Mouse (Mus musculus): ENCODE measurements around the gene Hscb. TPM values are rescaled to one million over a fixed set of nuclear protein-coding genes. Genes with fewer than 3 reads are reported as not detected.

The Hscb gene
- total RNA-seq, 1 experiment from 2014 or later = 17.2 TPM

GRCm38 (mm10) chr5:110797696-110798095, 41.9 kb downstream of the Hscb start:
- ATAC-seq (replicated peaks; ENCODE audit: insufficient number of reproducible peaks, low FRiP score, low TSS enrichment, poor library complexity, severe bottlenecking) = no peak

- no peak for ATAC-seq (replicated peaks; ENCODE audit: insufficient number of reproducible peaks, low FRiP score, low TSS enrichment, poor library complexity, severe bottlenecking)
Measured at GRCm38 (mm10) chr5:110794363-110794762, 45.2 kb downstream of the Hscb start.

GRCm38 (mm10) chr5:110788684-110789083, 50.9 kb downstream of the Hscb start:
- no peak for ATAC-seq (replicated peaks; ENCODE audit: insufficient number of reproducible peaks, low FRiP score, low TSS enrichment, poor library complexity, severe bottlenecking)

- no peak for ATAC-seq (replicated peaks; ENCODE audit: insufficient number of reproducible peaks, low FRiP score, low TSS enrichment, poor library complexity, severe bottlenecking)
Measured at GRCm38 (mm10) chr5:110786081-110786835, 53.3 kb downstream of the Hscb start.

DNA sequence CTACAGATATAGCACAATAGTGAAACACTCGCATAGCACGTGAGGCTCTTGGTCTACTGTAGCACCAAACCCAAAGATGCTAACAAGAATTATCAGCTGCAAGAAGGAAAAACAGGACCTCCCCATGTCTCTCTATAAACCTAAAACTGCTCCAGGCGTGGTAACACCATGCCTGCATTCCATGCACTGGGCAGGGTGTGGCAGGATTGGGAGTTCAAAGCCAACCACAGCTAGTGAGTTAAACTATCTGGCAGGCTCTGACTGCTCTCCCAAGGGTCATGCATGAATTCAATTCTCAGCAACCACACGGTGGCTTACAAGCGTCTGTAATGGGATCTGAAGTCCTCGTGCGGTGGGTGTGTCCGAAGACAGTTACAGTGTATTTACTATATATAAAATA, 56.4 kb downstream of the Hscb start:
- no peak for ATAC-seq (replicated peaks; ENCODE audit: insufficient number of reproducible peaks, low FRiP score, low TSS enrichment, poor library complexity, severe bottlenecking)

DNA sequence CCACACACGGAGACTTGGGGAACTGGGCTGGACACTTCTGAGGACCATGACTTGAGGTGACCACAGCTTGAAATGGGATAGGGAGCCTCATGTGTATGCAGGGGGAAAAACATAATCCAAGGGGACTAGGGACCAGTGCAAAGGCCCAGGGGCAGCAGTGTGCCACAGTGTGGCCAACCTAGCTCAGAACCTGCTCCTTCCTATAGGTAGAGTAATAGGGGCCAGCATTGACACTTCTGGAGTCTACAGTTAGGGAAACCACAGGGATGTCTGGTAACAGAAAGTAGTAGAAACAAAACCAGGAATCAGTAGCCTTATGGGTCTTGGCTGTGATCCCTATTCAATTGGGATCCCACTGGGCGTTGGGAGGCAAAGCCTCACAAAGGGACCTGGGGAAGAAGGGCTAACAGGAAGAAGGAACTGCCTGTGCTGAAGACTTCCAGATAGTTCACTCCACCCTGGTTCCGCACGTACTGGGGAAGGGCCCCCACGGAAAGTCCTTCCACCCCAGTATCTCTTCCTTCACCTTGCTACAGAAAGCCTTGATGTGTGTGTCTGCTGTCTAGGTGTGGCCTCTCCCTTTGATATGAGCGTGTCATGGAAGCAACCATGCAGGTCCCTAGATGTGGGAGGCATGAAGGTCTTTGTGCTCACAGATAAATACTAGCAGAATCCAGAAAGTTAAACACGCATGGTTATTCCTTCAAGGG, 57.9 kb downstream of the Hscb start:
- ATAC-seq (replicated peaks; ENCODE audit: insufficient number of reproducible peaks, low FRiP score, low TSS enrichment, poor library complexity, severe bottlenecking) = no peak

GRCm38 (mm10) chr5:110780761-110781528, 58.6 kb downstream of the Hscb start:
- ATAC-seq (replicated peaks; ENCODE audit: insufficient number of reproducible peaks, low FRiP score, low TSS enrichment, poor library complexity, severe bottlenecking) = no peak; the same call in 1 of the 2 replicates

GRCm38 (mm10) chr5:110779998-110780760, 59.4 kb downstream of the Hscb start, which contains the start of gene Pus1:
Gene Pus1 (minus strand): TSS chr5:110780659.
- ATAC-seq (replicated peaks; ENCODE audit: insufficient number of reproducible peaks, low FRiP score, low TSS enrichment, poor library complexity, severe bottlenecking) = peak; percentile 81

GRCm38 (mm10) chr5:110779276-110779997, 60.1 kb downstream of the Hscb start:
- no peak for ATAC-seq (replicated peaks; ENCODE audit: insufficient number of reproducible peaks, low FRiP score, low TSS enrichment, poor library complexity, severe bottlenecking)

Other genes starting within 250 kb of the Hscb start
- gene Noc4l, start 186.4 kb downstream of the Hscb start, total RNA-seq (2017) = 8.3 to 29.0 TPM (median 9.9 TPM) in 3 replicates
- gene Ddx51, start 186.3 kb downstream of the Hscb start, total RNA-seq (2017) = 3.8 to 15.1 TPM (median 11.2 TPM) in 3 replicates
- 73.3 to 97.0 TPM (median 81.0 TPM) in 3 replicates for gene Ep400, start 69.1 kb downstream of the Hscb start, total RNA-seq (2017)
- gene Pus1, start 59.1 kb downstream of the Hscb start, total RNA-seq (2017) = 26.3 to 29.9 TPM (median 28.8 TPM) in 3 replicates
- gene Ulk1, start 29.7 kb downstream of the Hscb start, total RNA-seq (2017) = 12.3 to 43.3 TPM (median 17.1 TPM) in 3 replicates
- 4.7 to 12.7 TPM (median 11.3 TPM) in 3 replicates for gene Chek2, start 202 bp upstream of the Hscb start, total RNA-seq (2017)
- 2.4 to 4.1 TPM (median 4.0 TPM) in 3 replicates for gene Ttc28, start 40.0 kb upstream of the Hscb start, total RNA-seq (2017)

Data from monocyte, adult 5-6 weeks (primary cell).